Mouse (Mus musculus) kidney, adult 2 months (tissue): Measurements from ENCODE around the gene Pfas.

ENCODE experiments used
- CTCF ChIP-seq: fragments of 200-500 bp; conservative IDR thresholded peaks from 2 replicates; pipeline ENCODE4 v1.5.1; 2011; ENCODE audit warnings: low read depth, mild to moderate bottlenecking, control low read depth, low read length, moderate library complexity, mixed read lengths; ENCODE audit not compliant: insufficient read depth, insufficient read length
- POLR2A ChIP-seq: fragments of 200-500 bp; IDR thresholded peaks from one replicate; pipeline ENCODE4 v1.6.1; 2011; ENCODE audit warnings: low read depth, low read length, control low read depth

DNA sequence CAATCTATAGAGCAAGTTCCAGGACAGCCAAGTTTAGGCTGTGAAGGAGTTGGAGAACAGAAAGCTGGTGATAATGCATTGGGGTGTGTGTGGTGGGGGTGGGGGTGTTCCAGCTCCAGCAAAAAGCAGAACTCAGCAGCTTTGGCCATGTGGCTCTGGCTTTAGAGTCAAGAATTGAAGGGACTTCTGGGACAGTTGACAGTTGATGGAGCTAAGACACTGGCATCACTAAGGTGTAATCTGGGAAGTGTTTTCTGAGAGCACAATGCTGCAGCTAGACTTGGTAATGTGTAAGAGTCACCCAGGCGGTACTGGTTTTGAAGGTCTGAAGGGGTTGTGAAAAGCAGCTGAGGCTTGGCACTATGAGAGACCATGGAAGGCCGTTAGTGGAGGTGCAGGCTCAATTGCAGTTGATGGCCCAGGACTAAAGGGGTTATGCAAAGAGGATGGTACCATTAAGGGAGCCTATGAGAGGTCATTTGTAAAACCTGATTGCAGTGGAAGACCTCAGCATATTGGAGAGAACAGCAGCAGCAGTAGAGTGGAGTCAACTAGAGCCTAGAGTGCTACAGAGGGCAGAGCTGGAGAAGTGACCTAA is 44.7 kb upstream of the Pfas start:
- TF ChIP-seq CTCF (no peak), POLR2A (no peak)
